ENCODE assay signal across 24 mouse cellular contexts in genomic region chr12:58639478-58639877, GRCm38 (mm10).
"Had no signal": no experiment of that assay in that cellular context is flagged by ENCODE, and none has a peak within 500 bp of the region (broad histone marks: within the 10 kb centered on the region; RNA-seq: fewer than 3 reads in every experiment).

No protein-coding gene starts in this region.

- H3K9me3 ChIP-seq: limb, embryonic 12.5 days; liver, embryonic 12.5 days; liver, embryonic 15.5 days; lung, embryonic 15.5 days; midbrain, embryonic 12.5 days; midbrain, embryonic 15.5 days; neural tube, embryonic 12.5 days; neural tube, embryonic 15.5 days had no signal

- H3K36me3 ChIP-seq: limb, embryonic 12.5 days; liver, embryonic 12.5 days; liver, embryonic 15.5 days; lung, embryonic 15.5 days; midbrain, embryonic 12.5 days; midbrain, embryonic 15.5 days; neural tube, embryonic 12.5 days; neural tube, embryonic 15.5 days had no signal

- H3K4me3 ChIP-seq: layer of hippocampus, adult 2 months; left cerebral cortex, adult 2 months; limb, embryonic 12.5 days; liver, embryonic 12.5 days; liver, embryonic 15.5 days; lung, embryonic 15.5 days; midbrain, embryonic 12.5 days; midbrain, embryonic 15.5 days; neural tube, embryonic 12.5 days; neural tube, embryonic 15.5 days had no signal

- H3K4me2 ChIP-seq: limb, embryonic 12.5 days; liver, embryonic 12.5 days; liver, embryonic 15.5 days; lung, embryonic 15.5 days; midbrain, embryonic 12.5 days; midbrain, embryonic 15.5 days; neural tube, embryonic 12.5 days; neural tube, embryonic 15.5 days had no signal

- H3K9ac ChIP-seq: limb, embryonic 12.5 days; liver, embryonic 12.5 days; liver, embryonic 15.5 days; lung, embryonic 15.5 days; midbrain, embryonic 12.5 days; midbrain, embryonic 15.5 days; neural tube, embryonic 12.5 days; neural tube, embryonic 15.5 days had no signal

- H3K4me1 ChIP-seq: liver, embryonic 12.5 days; liver, embryonic 15.5 days; lung, embryonic 15.5 days; midbrain, embryonic 12.5 days; midbrain, embryonic 15.5 days; neural tube, embryonic 12.5 days; neural tube, embryonic 15.5 days had no signal

- H3K27me3 ChIP-seq: limb, embryonic 12.5 days; liver, embryonic 12.5 days; liver, embryonic 15.5 days; lung, embryonic 15.5 days; midbrain, embryonic 12.5 days; midbrain, embryonic 15.5 days; neural tube, embryonic 12.5 days; neural tube, embryonic 15.5 days had no signal

- ATAC-seq: liver, embryonic 12.5 days; midbrain, embryonic 15.5 days had no signal

- H3K27ac ChIP-seq: kidney, postnatal 0 days; layer of hippocampus, adult 2 months; left cerebral cortex, adult 2 months; limb, embryonic 12.5 days; liver, embryonic 12.5 days; liver, embryonic 15.5 days; lung, embryonic 15.5 days; macrophage; midbrain, embryonic 12.5 days; midbrain, embryonic 15.5 days; neural tube, embryonic 12.5 days; neural tube, embryonic 15.5 days; stomach, postnatal 0 days had no signal

- DNase-seq: kidney, adult 2 months; kidney, postnatal 25 days; layer of hippocampus, adult 9-11 months; liver; lung, adult 18-20 months; right cerebral cortex, adult 18-20 months; right cerebral cortex, postnatal 14 days; right cerebral cortex, postnatal 4 days; thymus, adult 2 months; thymus, postnatal 14 days; thymus, postnatal 4 days had no signal
